Mouse (Mus musculus): ENCODE data around the gene A630001G21Rik.
"Not testable (repeated sequence)": the region's sequence is repeated elsewhere in the genome, so short reads cannot be mapped to it uniquely, and the experiment has no call there.

Gene A630001G21Rik

GRCm38 (mm10) chr1:85778436-85778835 is at the start of gene A630001G21Rik:
TSS of gene A630001G21Rik (minus strand) at chr1:85778643.
- no peak for DNase-seq (ENCODE audit: extremely low read depth, insufficient read length, low spot score)

DNA sequence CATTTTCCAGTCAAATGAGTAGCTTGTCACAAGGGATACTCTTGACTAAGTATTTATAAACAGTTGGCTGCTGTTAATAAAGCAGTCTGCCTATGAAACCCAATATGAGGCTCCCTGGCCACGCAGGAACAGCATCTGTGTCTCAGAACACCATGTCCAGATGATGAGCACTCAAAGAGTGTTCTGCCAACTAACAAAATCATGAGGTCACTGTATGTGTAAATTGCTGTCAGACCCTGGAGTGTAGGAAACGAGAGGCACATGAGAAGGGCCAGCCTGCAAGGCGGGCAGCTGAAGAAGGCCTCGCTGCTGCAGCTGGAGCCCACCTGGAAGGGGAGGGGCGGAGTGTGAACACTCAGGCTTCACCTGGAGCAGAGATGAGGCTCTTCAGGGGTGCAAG is 48.7 kb upstream of the A630001G21Rik start:
- DNase-seq (ENCODE audit: extremely low read depth, insufficient read length, low spot score): no peak

- DNase-seq (ENCODE audit: extremely low read depth, insufficient read length, low spot score): no peak
These were observed 46.5 kb upstream of the A630001G21Rik start for GRCm38 (mm10) chr1:85824905-85825304.

DNA sequence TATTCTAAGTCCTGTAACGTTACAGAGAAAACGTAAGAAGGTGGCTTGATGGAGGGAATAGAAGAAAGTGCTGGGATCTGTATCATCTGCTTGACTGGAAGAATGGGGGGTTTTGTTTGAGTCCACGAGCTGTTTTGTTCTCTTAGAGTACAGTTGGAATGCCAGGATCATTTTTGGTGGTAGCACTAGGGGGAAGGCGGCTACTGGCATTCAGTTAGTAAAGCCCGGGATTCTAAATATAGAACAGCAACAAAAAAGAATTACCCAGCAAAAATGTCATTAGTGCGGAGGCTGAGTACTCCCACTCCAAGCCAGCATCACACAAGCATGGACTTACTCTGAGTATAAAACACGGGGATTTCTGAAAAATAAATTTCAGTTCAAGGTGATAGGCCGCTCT is 43.8 kb upstream of the A630001G21Rik start:
- DNase-seq (ENCODE audit: extremely low read depth, insufficient read length, low spot score): no peak

- no peak for DNase-seq (ENCODE audit: extremely low read depth, insufficient read length, low spot score)
These were observed 41.3 kb upstream of the A630001G21Rik start for GRCm38 (mm10) chr1:85819695-85820094.

- no peak for DNase-seq (ENCODE audit: extremely low read depth, insufficient read length, low spot score)
These were observed 39.7 kb upstream of the A630001G21Rik start for GRCm38 (mm10) chr1:85818121-85818520.

DNA sequence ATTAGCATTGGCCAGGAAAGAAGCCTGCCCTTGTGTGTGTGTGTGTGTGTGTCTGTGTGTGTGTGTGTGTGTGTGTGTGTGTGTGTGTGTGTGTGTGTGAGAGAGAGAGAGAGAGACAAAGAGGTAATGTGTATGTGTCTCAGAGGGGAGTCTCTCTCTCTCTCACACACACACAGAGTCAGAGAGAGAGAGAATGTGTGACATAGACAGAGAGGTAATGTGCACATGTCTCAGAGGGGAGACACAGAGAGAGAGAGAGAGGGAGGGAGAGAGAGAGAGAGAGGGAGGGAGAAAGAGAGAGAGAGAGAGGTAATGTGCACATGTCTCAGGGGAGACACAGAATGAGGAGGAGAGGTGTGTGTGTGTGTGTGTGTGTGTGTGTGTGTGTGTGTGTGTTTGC is 35.8 kb upstream of the A630001G21Rik start:
- not testable (repeated sequence) for DNase-seq (ENCODE audit: extremely low read depth, insufficient read length, low spot score)

- DNase-seq (ENCODE audit: extremely low read depth, insufficient read length, low spot score): no peak
These were observed 32.3 kb upstream of the A630001G21Rik start for GRCm38 (mm10) chr1:85810787-85811186.

- no peak for DNase-seq (ENCODE audit: extremely low read depth, insufficient read length, low spot score)
These were observed 31.9 kb upstream of the A630001G21Rik start for GRCm38 (mm10) chr1:85810343-85810742.

DNA sequence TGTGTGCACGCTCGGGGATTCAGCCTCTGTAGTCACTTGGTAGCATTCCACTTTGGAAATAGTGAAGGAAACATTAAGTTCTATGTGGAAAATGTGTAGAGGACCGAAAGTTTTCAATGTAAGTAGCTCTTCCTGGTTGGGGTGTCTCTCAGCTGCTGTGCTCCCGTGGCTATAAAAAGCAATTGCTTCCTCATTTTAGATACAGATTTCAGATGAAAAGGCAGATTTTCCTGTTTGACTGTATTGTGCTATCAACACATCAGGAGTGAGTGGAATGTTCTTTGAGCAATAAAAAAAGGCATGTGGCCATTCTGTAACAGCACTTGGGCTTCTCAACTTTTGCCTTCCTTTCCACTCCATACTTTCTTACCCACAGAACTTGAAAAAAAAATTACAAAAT is 30.8 kb upstream of the A630001G21Rik start:
- no peak for DNase-seq (ENCODE audit: extremely low read depth, insufficient read length, low spot score)

GRCm38 (mm10) chr1:85804551-85804950 is 26.1 kb upstream of the A630001G21Rik start:
- no peak for DNase-seq (ENCODE audit: extremely low read depth, insufficient read length, low spot score)

GRCm38 (mm10) chr1:85802517-85802916 is 24.1 kb upstream of the A630001G21Rik start:
- DNase-seq (ENCODE audit: extremely low read depth, insufficient read length, low spot score): no peak

DNA sequence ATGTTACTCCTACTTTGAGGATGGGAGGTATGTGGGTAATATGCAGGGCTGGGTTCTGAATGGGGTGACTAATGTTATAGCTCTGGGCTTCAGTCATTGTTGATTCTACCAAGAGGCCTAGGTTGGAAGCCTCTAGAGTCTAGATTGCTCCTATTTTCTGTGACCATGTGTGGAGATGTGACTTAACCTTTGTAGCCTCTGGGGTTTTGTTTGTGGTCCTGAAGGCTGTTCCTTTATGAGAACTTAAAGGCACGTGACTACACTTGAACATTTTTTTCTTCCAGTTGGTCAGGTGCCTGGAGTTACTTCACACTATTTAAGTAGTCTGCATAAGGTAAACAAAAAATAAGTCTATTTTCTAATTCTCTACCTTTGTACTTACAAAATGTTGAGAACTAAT is 21.3 kb upstream of the A630001G21Rik start:
- DNase-seq (ENCODE audit: extremely low read depth, insufficient read length, low spot score): no peak

DNA sequence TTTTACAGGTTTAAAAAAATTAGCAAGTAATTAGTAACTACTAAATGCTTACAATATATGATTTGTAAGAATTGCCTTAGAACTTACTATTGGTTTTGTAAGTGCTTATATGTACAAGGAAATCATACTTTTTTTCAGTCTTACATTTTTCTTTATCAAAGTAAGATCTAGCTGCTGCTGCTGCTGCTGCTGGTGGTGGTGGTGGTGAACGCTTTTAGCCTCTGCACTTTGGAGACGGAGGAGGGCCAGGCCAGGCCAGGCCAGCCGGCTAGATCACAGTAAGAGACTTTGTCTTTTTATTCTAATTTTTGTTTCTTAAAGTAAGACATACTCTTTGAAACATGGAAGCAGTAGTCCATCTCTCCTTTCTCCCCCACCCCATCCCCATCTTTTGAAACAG is 16.8 kb upstream of the A630001G21Rik start:
- peak; percentile 15 for DNase-seq (ENCODE audit: extremely low read depth, insufficient read length, low spot score)

DNA sequence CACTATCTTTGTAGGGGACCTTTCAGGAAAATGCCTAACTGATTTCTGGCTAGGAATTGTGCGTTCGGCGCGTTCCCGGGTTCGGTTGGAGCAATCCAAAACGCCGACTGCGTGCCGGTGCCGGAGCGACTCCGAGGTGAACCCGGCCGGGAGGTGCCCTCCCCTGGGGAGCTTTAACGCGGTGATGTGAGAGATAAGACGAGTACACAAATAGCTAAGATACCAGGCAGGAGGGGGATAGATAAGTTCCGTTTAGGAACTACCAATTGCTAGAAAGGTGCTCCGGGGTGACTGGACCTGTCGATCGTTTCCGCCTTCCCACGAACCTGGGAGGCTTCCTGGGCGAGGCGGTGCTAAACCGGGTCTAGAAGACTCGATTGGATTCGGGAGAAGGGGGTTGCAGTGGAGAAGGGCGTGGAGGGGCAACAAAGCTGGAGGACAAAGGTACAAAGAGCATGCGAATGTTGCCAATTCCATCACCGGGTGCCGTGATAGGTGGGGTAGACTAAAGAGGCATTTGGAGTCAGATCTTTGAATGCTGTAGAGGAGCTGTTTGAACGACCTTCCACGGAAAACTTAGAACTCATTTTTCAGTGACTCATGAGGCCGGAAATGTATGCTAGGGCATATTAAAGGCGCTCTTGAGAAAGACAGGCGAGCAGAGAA is 15.8 kb upstream of the A630001G21Rik start:
- peak; percentile 73 for DNase-seq (ENCODE audit: extremely low read depth, insufficient read length, low spot score)

DNA sequence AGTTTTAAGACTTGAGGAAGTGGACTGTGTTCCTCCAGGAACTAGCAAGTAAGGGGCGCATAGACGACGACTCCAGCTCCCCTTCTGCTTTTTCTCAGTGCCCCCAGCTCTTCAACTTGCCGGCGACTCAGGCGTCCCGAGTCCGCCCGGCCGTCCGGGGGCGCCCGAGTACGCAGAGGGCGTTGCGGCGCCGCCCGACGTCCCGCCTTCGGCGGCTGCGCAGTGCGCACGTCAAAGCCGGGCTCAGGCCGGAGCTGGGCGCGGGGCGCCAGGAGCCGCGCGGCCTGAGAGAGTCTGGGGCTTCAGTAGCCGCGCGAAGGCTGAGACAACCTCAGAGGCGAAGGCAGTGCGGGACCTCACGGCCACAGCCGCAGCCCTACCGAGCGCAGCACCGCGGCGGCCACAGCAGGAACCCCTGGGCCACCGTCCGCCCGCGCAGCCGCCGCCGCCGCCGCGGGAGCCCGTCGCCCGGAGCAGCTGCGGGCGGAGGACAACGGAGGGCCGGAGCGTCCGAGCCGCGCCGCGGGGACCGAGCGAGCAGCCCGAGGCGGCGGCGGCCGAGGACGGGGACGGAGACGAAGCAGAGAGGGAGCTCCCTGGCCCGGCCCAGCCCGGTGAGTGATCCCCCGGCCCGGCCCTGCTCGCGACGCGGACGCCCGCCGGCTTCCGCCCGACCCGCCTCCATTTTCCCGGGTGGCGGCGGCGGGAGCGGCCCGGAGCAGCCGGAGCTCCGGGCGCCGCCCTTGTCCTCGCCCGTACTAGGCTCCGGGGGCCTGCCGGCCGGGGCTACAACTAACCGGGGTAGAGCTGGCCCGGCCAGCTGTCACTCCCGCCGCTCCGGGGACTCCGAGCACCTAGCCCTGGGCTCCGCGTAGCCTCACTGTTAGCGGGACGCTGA is 15.0 kb upstream of the A630001G21Rik start, which contains the start of gene Cab39:
Cab39 (plus strand) TSS at position 234 of the 898 bp plus-strand sequence.
- peak; percentile 90 for DNase-seq (ENCODE audit: extremely low read depth, insufficient read length, low spot score)

- no peak for DNase-seq (ENCODE audit: extremely low read depth, insufficient read length, low spot score)
These were observed 13.0 kb upstream of the A630001G21Rik start for GRCm38 (mm10) chr1:85791476-85791875.

- DNase-seq (ENCODE audit: extremely low read depth, insufficient read length, low spot score): no peak
These were observed 12.1 kb upstream of the A630001G21Rik start for GRCm38 (mm10) chr1:85790565-85790964.

- no peak for DNase-seq (ENCODE audit: extremely low read depth, insufficient read length, low spot score)
These were observed 1.2 kb upstream of the A630001G21Rik start for GRCm38 (mm10) chr1:85779428-85780180.

DNA sequence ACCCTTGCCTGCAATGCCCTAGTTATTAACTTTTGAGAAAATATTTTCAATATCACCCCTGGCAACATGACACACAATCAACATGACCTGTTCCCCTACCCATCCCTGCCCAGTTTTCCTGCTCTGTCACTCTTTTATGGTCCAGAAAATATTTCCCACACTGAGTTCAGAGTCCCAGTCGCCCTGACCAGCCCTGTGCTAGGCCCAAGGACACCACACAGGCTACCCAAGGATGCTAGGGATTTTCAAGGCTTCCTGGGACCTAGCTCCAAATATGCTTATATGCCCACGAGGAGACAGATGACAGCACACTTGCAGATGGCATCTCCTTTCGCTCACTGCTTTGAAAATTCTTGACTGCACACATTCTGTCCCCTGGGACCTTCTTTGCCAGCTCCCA is 569 bp upstream of the A630001G21Rik start:
- DNase-seq (ENCODE audit: extremely low read depth, insufficient read length, low spot score): peak; percentile 39

DNA sequence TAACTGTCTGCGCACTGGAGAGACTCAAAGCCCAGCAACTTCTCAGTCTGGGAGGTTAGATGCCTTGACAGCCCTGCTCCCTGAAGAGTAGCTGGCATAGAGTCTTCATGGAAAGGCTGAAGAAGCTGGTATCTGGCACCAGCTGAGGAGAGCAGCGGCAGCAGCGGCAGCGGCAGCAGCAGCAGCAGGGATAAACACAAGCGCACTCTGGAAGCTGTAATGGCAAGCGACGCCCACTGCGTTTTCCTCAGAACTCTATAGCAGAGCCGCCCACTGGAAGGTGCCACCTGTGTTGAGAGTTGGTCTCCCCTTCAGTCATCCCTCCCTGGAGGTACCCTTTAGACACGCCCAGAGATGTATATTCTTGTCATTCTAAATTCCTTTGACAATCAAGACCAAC is 2.3 kb downstream of the A630001G21Rik start:
- DNase-seq (ENCODE audit: extremely low read depth, insufficient read length, low spot score): no peak
